Mouse (Mus musculus) G1E (cell line): ENCODE results near the gene Ckm.

Experiments used
- CTCF ChIP-seq: IDR thresholded peaks from 2 replicates; pipeline ENCODE4 v1.5.1; 2012; ENCODE audit warnings: low read depth, low read length, inconsistent platforms, mixed read lengths
- GATA1 ChIP-seq: IDR thresholded peaks from 2 replicates; pipeline ENCODE4 v1.6.1; 2012; ENCODE audit warnings: borderline replicate concordance, low read length, inconsistent platforms, mixed read lengths
- GATA2 ChIP-seq: IDR thresholded peaks from 2 replicates; pipeline ENCODE4 v1.6.1; 2012; ENCODE audit warnings: low read depth, low read length, inconsistent platforms, borderline replicate concordance
- POLR2AphosphoS5 ChIP-seq: IDR thresholded peaks from 2 replicates; pipeline ENCODE4 v1.6.1; 2012; ENCODE audit warnings: low read depth, low read length, inconsistent platforms; ENCODE audit not compliant: insufficient replicate concordance
- TAL1 ChIP-seq: conservative IDR thresholded peaks from 2 replicates; pipeline ENCODE4 v1.6.1; 2012; ENCODE audit warnings: low read depth, low read length, inconsistent platforms, mixed read lengths

- TF ChIP-seq CTCF (no peak), TAL1 (no peak), GATA1 (no peak), POLR2AphosphoS5 (no peak), GATA2 (no peak)
Observed at GRCm38 (mm10) chr7:19447689-19448088, 43.1 kb downstream of the Ckm start.
